Mouse (Mus musculus) adrenal gland, adult 18-20 months (tissue): ENCODE data around the gene Gstt1. TPM values are rescaled to one million over a fixed set of nuclear protein-coding genes. Genes with fewer than 3 reads are reported as not detected.
"Not testable (repeated sequence)": the region's sequence is repeated elsewhere in the genome, so short reads cannot be mapped to it uniquely, and the experiment has no call there.

ENCODE experiments used
- DNase-seq, 2 experiments: peaks; one replicate each; pipeline ENCODE4 v3.0.0; 2021 to 2022; ENCODE audit warnings: low spot score in 2 of 2
- total RNA-seq, 2 experiments: library from RNA; stranded (reverse); gene quantifications; 1 replicate in 1 of 2; 2 replicates in 1 of 2; pipeline ENCODE4 v1.2.3; 2021

Gene Gstt1
- total RNA-seq, 2 experiments from 2014 or later: 57.9 to 82.4 TPM

DNA sequence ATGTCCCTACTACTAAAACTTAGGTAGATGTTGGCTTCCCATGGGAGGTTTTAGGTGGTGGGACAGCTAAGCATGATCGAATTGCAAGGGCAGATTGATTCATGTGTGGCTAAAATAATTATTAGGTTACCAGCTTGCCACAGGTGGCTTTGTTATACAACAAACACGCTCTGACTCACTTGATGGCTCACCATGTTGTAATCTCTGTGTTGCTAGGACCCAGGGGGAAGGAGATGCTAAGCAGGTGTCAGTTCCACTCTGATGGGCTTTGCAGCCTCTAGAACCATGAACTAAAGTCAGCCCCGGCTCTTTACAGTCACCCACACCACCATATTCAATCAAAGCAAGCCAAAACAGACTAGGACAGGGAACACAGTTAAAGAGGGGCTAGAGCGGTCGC, 21.5 kb upstream of the Gstt1 start:
- no peak for DNase-seq

DNA sequence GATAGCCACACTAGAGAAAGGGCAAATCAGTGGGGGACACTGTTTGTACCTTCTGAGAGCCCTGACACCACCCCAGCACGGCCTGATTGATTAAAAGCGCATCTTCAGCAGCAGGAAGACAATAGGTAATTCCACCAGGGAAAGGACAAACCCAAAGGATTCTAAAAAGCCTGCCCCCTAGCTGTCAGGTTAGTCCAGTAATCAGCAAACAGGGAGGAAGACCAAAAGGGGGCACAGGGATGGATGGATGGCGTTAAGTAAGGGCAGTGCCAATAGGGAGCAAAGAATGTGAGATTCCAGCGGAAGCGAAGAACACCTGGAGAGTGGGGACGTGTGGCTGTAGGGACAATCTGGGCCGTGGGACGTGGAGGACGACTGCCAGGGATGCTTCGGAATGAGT, 20.3 kb upstream of the Gstt1 start:
- no peak for DNase-seq

DNA sequence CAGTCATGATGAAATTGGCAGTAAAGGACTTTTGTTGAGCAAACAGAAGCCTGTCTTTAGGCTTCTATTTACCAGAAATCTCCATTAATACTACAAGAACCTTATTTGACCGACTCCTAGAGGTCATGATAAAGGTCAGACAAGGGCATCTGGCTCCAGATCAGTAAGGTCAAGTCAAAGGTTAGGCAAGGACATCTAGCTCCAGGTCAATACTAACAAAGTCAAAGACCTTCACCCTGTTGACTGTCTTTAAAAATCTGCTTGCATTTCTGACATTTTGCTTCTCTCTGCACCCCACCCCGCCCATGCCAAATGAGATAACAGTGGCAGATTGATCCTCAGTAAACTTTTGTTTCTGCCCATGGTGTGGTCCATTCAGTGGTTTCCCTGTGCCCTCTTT, 5.8 kb upstream of the Gstt1 start:
- DNase-seq: no peak

DNA sequence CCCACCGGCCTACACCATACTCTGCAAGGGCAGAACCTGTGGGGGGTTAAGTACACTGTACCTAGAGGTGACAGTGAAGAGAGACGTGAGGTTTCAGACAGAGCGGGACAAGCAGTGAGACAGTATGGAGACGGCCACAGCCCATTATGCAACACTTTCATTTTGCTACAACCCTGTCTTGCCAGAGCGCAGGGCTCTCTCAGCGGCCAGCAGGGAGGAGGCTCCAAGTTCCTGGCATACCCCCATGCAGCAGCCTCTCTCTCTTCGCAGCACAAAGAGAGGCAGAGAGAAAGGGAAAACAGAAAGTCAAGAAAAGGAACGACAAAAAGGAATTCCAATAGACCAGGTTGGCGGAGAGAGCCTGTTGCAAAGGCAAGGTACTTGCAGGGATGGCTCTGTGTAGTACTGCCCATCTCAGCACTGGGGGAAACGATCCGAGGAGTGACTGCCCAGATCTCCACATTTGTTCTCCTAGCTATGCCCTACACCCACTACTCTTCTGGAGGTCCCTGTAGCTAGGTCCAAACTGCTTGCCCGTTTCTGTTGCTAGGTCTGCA, 687 bp downstream of the Gstt1 start:
- peak; percentile 41 to 48 for DNase-seq

DNA sequence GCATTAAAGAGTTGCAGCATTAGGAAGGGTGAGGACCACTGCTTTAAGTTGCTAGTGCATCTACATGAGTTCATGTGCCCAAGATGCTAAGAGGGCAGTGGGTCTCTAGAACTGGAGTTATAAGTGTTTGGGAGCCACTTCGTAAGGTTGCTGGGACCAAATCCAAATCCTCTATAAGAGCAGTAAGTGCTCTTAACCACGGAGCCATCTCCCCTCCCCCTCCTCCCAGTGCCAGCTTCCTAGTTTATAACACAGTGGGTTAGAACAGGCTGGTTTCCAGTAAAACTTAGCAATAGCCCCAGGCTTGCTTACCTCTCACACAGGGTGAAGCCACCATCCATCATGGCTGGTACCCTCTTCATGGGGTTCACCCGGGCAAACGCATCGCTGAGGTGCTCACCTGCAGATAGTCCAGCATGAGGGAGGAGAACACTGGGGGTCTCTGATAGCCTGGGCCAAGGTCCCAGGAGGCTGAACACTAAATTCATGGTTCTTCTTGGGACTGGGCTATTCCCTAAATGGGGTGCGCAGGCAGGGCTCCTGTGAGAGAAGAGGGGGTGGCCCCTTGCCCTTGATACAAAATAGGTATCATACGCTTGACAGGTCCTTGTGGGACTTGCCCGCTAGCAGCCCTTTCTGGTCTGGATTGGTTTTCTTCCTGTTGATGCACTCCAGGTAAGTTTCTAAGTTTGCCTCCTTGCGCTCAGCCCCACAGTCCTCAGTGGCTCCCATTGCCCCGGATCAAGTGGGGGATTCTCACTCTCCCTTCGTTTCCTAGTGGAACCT, 1.5 kb downstream of the Gstt1 start:
- DNase-seq: no peak

DNA sequence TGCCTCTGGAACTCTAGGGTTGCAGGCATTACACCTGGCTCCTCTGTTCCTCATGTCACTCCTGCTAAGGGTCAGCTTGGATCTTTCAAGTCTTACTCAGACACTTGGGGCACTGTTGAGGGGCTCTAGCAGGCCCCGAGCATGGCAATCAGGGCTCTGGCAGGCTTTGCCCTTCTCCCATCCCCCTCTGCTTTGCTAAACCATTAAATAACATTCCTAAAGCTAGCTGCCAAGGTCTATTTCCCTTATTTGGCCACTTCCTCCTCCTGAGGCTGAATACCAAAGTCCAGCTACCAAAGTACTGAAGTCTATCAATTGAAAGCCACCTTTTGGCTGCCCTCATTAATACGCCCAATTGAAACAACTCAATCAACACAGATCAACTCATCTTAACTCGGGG, 3.5 kb downstream of the Gstt1 start:
- DNase-seq: no peak

DNA sequence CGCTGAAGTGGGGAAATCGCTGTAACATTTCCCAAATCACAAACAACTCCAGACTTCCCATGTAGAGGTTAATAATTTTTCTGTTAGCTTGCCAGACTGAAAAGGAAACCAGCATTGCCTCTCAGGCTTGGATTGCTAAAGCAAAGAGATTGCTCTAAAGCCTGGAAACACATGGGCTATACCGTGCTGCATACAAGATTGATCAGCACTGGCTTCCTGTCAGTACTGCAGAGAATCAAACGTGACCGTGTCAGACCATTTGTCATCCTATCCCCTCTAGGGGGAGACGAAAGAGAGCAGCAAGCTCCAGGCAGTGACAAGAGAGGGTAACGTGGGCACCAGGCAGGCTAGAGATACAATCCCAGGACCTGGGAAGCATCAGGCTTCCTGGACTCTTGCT, 7.6 kb downstream of the Gstt1 start:
- no peak for DNase-seq

DNA sequence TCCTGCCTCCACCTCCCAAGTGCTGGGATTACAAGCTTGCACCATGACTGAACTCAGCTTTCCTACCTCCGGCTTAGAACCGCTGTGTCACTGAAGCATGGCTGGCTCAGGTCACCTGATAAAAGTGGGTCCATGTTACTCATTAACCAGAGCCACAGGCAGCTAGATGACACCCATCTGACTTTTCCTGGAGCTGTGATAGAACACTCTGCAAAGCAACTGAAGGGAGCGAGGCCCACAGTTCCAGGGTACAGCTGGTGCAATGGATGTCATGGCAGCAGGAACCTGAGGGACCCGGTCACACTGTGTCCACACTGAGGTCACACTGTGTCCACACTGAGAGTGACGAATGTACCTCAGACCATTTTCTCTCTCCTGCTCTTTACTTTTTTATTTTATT, 8.5 kb downstream of the Gstt1 start:
- no peak for DNase-seq

DNA sequence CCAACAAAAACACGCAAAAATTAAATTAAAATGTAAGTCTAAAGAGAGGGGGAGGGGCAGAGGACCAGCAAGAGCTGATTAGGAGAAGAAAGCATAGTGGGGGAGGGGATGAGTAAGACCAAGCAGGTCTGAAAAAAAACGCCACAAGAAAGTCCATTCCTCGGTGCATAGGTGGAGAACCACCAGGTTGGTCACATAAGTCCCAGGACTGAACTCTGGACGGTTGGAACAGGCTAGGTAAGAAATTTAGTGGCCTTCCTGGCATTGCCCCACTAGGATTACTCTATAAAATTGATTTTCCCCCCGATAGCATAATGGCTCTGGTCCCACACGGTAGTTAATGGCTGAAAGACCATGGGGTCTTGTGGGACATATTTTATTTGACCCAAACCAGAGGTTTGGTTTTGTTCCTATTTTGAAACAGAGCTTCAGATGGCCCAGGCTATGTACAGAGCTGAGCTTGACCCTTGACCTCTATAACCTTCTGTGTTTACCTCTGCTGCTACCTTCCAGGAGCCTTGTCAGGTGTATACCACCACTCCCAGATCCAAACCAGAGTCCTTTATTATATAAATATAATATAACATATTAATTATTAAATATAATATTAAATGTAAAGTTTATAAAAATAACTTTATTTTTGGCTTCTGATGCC, 9.2 kb downstream of the Gstt1 start:
- no peak for DNase-seq

DNA sequence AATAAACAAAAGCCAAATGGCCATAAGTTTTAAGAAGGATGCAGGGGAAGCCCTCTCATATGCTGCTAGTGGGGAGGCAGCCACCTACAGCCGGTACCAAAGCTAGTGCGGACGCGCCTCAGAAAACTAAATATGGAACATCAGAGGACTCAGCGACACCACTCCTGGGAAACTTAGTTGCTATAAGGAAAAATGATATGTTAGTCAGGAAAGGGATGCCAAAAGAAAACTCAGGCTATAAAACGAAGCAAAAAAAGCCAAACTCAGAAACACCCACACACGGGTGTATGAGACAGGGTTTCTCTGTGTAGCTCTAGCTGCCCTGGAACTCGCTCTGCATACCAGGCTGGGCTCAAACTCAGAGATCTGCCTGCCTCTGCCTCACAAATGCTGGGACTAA, 10.1 kb downstream of the Gstt1 start:
- DNase-seq: no peak

DNA sequence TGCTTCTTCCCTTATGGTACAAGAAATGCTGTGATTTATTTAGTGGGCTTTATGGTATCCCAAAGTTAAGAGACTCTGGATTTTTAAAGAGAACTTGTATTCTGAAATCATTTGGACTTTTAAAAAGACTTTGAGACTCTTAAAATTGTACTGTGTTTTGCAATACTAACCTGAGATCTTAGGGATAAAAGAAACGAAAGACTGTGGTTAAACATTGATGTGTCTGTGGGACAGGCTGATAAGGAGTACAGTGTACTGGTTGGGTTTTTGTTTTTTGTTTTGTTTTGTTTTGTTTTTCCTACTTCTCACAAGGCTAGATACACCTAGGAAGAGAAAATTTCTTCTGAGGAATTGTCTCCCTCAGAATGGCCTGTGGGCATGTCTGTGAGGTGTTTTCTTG, 12.9 kb downstream of the Gstt1 start:
- DNase-seq: no peak

DNA sequence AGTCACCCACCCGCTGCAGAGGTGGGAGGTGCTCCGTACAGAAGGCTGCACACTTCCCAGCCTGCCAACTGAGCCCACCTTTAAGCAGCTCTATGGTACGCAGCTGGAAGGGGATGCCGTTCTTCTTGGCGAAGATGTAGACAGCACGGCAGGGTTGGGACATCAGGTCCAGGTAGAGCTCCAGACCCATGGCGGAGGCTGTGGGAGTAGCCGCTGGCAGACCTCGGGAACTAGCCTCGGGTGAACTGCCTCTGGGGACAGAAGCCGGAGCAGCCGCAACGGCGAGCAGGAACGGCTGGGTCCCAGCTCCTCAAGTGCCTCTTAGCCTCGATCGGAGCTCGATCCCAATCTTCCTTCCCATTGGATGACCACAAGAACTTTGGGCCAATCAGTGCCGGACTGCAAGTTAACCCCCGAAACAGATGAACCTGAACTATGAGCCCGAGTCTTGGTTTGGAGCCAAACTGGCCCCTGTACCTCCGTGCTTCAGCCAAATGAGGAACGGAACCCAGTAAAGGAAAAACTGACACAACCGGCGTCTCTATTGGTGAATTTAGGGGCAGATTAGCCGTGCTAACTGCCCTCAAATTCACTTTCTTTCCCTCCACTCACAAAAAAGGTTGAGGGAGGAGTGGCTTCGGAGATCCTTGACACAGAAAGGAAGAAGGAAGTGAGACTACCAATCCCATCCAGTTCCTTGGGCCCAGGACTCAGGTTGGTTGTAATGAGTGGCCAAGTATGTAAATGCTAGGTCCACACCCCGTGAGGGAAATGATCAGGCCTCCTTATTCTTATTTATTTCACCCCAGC, 17.4 kb downstream of the Gstt1 start, which contains the start of the genes Gm20441 and Gstt3:
Gene Gm20441, minus strand, starts transcription at position 186 of the 810 bp plus-strand sequence.
Gene Gstt3, minus strand, starts transcription at position 646 of the 810 bp plus-strand sequence.
- DNase-seq: peak; percentile 57

DNA sequence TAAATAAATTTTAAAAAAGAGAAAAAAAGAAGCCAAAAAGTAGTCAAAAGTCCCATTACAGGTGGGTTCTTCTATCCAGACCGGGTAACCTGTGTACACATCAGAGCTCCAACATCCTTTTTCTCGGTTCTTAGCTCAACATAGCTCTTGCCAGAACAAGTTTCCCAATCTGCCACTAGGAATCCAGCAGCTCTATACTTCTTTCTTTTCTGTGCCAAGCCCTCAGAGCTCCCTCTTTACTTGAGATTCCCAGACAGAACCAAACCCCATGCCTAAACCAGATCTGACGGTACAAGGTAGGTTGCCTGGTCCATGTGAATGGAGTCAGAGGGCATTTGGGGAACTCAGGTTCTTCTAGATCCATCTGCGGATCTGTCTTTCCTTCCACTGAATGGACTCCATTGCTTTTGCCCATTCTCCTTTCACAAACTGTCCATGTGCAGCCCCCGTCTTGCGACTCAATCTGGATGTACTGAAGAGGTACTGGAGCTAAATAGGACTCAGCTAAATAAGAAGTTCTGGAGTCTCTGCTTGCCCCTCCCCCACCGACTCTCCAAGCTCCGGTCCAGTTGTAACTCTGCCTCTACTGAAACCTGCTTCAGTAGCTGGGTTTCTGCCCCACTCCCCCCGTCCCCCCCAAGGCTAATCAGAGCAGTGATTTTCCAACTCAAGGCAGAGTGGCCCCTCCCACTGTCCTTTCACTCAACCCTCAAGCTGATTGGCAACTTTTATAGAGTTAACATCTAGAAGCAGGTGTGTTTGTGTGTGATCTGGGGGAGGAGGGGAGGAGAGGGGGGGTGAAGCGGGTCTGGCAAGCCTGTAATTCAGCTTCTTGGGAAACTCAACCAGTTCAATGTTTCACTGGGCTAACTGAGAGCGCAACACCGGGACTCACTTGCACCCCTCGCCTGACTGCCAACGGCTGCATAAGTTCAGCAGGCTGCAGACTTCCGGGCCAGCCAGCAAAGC, 18.9 kb downstream of the Gstt1 start:
- no peak for DNase-seq

DNA sequence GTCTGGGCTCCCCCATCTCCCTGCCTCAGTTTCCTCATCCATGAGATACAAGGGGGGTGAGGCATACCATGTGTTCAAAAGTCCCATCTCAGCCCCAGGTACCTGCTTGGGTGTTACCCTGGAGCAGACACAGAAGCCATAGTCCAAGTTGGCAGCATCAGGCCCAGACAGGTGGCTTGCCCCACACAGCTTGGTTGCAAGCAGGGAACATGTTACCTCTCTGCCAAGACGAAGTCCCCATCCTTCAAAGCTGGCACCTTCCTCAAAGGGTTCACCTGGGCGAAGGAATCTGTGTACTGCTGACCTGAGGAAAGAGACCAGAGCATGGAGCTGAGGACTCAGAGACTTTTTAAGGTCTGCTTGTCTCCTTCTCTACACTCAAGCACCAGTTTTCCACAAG, 20.5 kb downstream of the Gstt1 start:
- DNase-seq: no peak

DNA sequence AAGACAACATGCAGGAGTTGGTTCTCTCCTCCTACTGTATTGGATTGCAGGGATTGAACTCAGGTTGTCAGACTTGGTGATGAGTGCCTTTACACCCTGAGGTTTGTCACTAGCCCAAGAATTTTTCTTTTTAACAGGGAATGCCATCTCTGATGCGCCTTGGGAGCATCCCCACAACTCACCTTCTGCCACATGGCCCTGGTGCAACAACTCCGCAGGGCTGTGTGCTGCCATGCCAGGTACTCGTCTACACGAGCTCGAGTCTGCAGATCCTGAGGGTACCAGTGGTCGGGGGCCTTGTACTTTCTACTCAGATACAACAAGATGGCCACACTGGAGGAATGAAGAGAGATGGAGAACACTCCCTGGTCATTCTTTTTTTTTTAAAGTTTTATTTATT, 21.8 kb downstream of the Gstt1 start:
- DNase-seq: no peak

DNA sequence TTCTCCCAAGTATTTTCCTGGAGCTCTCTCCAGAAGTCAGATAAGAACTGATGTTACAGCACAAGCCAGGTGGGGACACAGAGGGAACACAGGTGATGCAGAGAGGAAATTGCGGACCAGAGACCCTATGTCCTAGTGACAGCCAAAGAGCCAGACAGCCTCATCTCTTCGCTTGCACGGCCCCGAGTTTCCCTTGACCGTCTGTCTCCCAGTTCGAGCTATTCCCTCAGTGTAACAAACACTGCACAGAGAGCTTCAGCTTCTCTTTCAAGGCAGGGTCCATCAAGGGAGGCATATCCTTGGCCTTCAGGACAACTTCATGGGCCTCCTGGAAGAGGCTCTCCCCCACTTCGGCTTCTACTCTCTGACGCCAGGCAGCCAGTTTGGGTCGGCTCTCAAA, 23.8 kb downstream of the Gstt1 start:
- DNase-seq: no peak

DNA sequence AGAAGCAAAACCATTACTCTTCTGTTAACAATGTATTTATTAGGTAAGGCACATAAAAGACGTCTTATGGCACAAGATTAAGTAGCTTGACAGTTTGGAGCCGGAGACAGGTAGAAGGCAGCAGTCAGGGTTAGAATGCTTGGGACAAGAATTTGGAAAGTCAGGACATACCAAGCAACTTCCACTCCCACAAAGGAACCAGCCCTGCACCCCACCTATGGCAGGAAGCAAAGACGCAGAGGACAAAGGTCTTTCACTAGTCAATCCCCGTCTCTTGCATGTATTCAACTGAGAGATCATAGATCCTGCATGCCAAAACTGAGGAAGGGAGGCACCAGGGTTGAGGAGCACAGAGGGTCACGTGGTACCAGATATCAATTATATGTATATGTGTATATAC, 24.3 kb downstream of the Gstt1 start:
- DNase-seq: no peak

DNA sequence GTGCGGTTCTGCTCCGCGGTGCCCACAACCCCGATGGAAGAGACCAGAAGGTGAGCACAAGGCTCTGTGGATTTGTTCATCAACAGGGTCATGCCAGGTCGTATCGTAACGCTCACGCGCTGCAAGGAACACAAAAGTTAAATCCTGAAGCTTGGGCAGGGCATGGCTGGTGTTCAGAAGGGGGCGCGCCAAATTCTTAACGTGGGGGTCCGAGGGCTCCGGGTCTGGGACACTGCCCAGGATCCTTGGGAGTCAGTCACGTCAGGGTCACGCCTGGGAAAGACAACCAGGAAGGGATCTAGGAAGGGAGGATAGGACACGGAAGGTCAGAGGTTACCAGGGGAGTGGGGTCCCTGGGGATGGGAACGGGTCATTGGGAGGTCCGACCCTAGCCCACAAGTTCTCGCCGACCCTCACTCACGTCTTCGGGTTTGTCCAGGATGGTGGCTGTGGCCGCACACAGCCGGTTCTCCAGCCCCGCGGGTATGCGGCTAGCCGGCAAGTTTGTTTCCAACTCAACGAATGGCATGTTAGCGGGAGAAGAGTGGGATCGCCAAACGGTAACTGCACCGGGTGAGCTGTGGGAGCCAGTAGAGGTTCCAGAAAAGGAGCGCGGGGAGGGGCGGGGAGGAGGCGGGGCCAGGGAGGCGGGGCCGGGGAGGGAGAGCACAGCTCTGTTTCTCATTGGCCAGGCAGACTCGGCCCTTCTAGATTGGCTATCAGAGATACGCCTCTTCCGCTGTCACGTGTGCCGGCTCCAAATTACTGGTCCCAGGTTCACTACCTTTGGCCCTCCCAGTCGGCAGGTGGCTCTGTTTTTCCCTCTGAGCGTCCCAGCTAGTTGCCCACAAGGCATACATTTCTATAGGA, 25.4 kb downstream of the Gstt1 start, which contains the start of gene Ddt:
Gene Ddt, minus strand, starts transcription at position 620 of the 870 bp plus-strand sequence.
- DNase-seq: peak; percentile 74 to 79

DNA sequence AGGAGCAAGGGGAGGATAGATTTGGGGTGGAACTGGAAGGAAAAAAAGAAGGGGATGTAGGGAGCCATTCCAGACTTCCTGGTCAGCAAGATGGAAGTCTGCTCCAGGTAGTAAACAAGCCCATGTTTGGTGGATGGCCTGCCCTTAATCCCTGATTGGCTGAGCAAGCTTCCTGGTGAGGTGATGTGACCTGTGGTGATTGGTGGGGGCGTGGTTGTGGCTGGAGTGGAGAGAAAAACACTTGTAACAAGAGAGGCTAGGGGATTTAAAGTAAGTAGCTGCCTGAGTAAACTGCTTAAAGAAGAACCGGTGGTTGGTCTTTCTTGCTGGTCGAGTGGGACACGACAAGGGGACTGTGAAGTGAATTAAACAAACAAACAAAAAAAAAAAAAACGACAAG, 30.6 kb downstream of the Gstt1 start:
- not testable (repeated sequence) for DNase-seq
